Mouse (Mus musculus) neural tube, embryonic 12.5 days (tissue): ENCODE results near the gene Slc9c1. TPM values are rescaled to one million over a fixed set of nuclear protein-coding genes. Genes with fewer than 3 reads are reported as not detected.

ENCODE experiments used
- ATAC-seq: fragments of 200-750 bp; cut with Nextera tagmentation; 2 replicates; pipeline ENCODE4 v1.8.0; 2017; ENCODE audit warnings: low read depth, mild to moderate bottlenecking, moderate TSS enrichment, moderate library complexity; ENCODE audit not compliant: low FRiP score
- H3K27ac ChIP-seq: fragments of 300-500 bp; sonication (generic); 2 replicates; pipeline ENCODE4 v1.5.1; 2016
- H3K27me3 ChIP-seq: fragments of 300-500 bp; sonication (generic); replicated peaks from 2 replicates; pipeline ENCODE4 v1.6.1; 2016; ENCODE audit warnings: mild to moderate bottlenecking
- H3K36me3 ChIP-seq: fragments of 300-500 bp; sonication (generic); 2 replicates; pipeline ENCODE4 v1.6.1; 2016; ENCODE audit warnings: mild to moderate bottlenecking
- H3K4me1 ChIP-seq: fragments of 300-500 bp; sonication (generic); 2 replicates; pipeline ENCODE4 v1.6.1; 2016
- H3K4me2 ChIP-seq: fragments of 300-500 bp; sonication (generic); replicated peaks from 2 replicates; pipeline ENCODE4 v1.6.1; 2016; ENCODE audit warnings: mild to moderate bottlenecking
- H3K4me3 ChIP-seq: fragments of 300-500 bp; sonication (generic); 2 replicates; pipeline ENCODE4 v1.5.1; 2016
- H3K9ac ChIP-seq: fragments of 300-500 bp; sonication (generic); 2 replicates; pipeline ENCODE4 v1.6.1; 2016; ENCODE audit warnings: mild to moderate bottlenecking
- H3K9me3 ChIP-seq: fragments of 300-500 bp; sonication (generic); 2 replicates; pipeline ENCODE4 v1.6.1; 2016; ENCODE audit warnings: mild to moderate bottlenecking
- WGBS: fragments of 180-500 bp; shearing (Covaris S2); methylation state at CpG from one replicate; pipeline ENCODE4 v1.1.7; 2016; 5-methylcytosine and 5-hydroxymethylcytosine counted together
- polyA plus RNA-seq: library from polyadenylated mRNA; unstranded; fragments of >200 nt; fragmentation: Nextera tagmentation; extraction: Ambion mirVana; gene quantifications from 2 replicates; pipeline ENCODE4 v1.2.1, GENCODE M21; 2016

The Slc9c1 gene
- polyA plus RNA-seq, 1 experiment from 2014 or later = not detected

- Histone ChIP-seq H3K36me3 (no peaks in the 10 kb centered on the region), H3K27ac (no peak overlapping the region), H3K27me3 (no peaks in the 10 kb centered on the region), H3K9me3 (no peaks in the 10 kb centered on the region), H3K4me2 (no peak overlapping the region), H3K4me3 (no peak overlapping the region), H3K4me1 (no peaks in the 10 kb centered on the region), H3K9ac (no peak overlapping the region)
- WGBS = 36% methylated on average over 2 of the region's 2 CpGs
- no peak for ATAC-seq
Observed at GRCm38 (mm10) chr16:45582512-45582911, 47.4 kb downstream of the Slc9c1 start.

DNA sequence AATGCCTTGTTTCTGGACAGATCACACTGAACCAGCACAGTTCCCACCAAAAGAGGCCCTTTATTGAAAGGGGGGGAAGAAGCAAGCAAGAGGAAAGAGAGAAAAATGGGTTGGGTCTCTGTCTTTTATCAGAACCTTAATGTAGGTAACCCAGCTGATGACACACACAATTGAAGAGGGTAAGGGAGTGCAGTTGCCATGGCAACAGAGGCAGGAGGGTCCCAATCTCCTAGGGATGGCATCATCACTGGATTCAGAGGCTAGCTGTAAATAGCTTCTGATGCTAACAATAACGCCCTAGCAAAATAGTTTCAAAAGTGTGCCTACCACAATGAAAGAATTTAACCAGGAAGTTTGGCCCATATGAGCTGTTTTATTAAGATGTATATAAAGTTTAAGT lies 58.5 kb downstream of the Slc9c1 start:
- Histone ChIP-seq H3K4me1 (no peaks in the 10 kb centered on the region), H3K27ac (no peak overlapping the region), H3K27me3 (no peaks in the 10 kb centered on the region), H3K4me3 (no peak overlapping the region), H3K9me3 (no peaks in the 10 kb centered on the region), H3K4me2 (no peak overlapping the region), H3K36me3 (no peaks in the 10 kb centered on the region), H3K9ac (no peak overlapping the region)
- ATAC-seq = no peak
- 49% methylated on average over 1 of the region's 1 CpGs for WGBS

- ATAC-seq = no peak
- no peak overlapping the region for H3K4me3 ChIP-seq
- no peaks in the 10 kb centered on the region for H3K27me3 ChIP-seq
- H3K36me3 ChIP-seq = no peaks in the 10 kb centered on the region
- no peak overlapping the region for H3K9ac ChIP-seq
- no peak overlapping the region for H3K4me2 ChIP-seq
- no peaks in the 10 kb centered on the region for H3K9me3 ChIP-seq
- H3K27ac ChIP-seq = no peak overlapping the region
- no peaks in the 10 kb centered on the region for H3K4me1 ChIP-seq
Observed at GRCm38 (mm10) chr16:45595494-45595893, 60.4 kb downstream of the Slc9c1 start.

GRCm38 (mm10) chr16:45608481-45608954 lies 73.4 kb downstream of the Slc9c1 start:
- 54% methylated on average over 4 of the region's 4 CpGs for WGBS
- ATAC-seq = no peak
- no peak overlapping the region for H3K27ac ChIP-seq
- no peak overlapping the region for H3K9ac ChIP-seq
- no peak overlapping the region for H3K4me3 ChIP-seq
- H3K36me3 ChIP-seq = no peaks in the 10 kb centered on the region
- no peaks in the 10 kb centered on the region for H3K27me3 ChIP-seq
- H3K9me3 ChIP-seq = no peaks in the 10 kb centered on the region
- no peak overlapping the region for H3K4me2 ChIP-seq
- H3K4me1 ChIP-seq = no peaks in the 10 kb centered on the region

DNA sequence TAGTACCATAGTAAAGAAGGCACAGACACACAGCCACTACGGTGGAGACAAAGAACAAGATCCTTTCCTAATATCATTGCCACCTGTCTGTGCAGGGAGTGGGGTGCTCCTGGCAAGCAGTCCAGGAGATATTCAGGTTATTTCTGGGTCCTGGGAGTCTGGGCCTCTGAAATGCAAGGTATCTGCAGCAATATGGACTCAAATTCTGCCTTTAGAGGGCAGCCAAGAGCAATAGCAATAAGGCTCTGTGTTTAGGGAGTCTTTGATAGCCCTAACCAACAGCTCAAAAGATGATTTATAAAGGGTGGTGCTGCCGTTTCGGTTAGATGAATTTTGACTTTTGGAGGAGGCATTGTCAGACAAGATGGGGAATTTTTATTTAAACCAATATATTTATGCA lies 74.2 kb downstream of the Slc9c1 start:
- no peak overlapping the region for H3K4me2 ChIP-seq
- H3K27ac ChIP-seq = no peak overlapping the region
- no peak overlapping the region for H3K4me3 ChIP-seq
- no peaks in the 10 kb centered on the region for H3K4me1 ChIP-seq
- no peaks in the 10 kb centered on the region for H3K27me3 ChIP-seq
- H3K36me3 ChIP-seq = no peaks in the 10 kb centered on the region
- no peaks in the 10 kb centered on the region for H3K9me3 ChIP-seq
- no peak overlapping the region for H3K9ac ChIP-seq
- ATAC-seq = no peak
- WGBS = 77% methylated on average over 3 of the region's 3 CpGs

GRCm38 (mm10) chr16:45610267-45610666 lies 75.2 kb downstream of the Slc9c1 start, which contains the start of gene Gcsam:
TSS of gene Gcsam (plus strand) at chr16:45610380.
- Histone ChIP-seq H3K36me3 (no peaks in the 10 kb centered on the region), H3K27ac (no peak within 1 kb of the TSS), H3K4me2 (no peak within 1 kb of the TSS), H3K4me3 (no peak within 1 kb of the TSS), H3K4me1 (no peaks in the 10 kb centered on the region), H3K9me3 (no peaks in the 10 kb centered on the region), H3K9ac (no peak within 1 kb of the TSS), H3K27me3 (no peaks in the 10 kb centered on the region)
- no peak for ATAC-seq
- 82% methylated on average over 4 of the region's 4 CpGs for WGBS

GRCm38 (mm10) chr16:45613247-45613646 lies 78.1 kb downstream of the Slc9c1 start:
- no peaks in the 10 kb centered on the region for H3K4me1 ChIP-seq
- no peak overlapping the region for H3K27ac ChIP-seq
- no peak overlapping the region for H3K4me2 ChIP-seq
- no peaks in the 10 kb centered on the region for H3K36me3 ChIP-seq
- H3K4me3 ChIP-seq = no peak overlapping the region
- WGBS = 70% methylated on average over 2 of the region's 2 CpGs
- H3K9ac ChIP-seq = no peak overlapping the region
- no peak for ATAC-seq
- H3K27me3 ChIP-seq = no peaks in the 10 kb centered on the region
- no peaks in the 10 kb centered on the region for H3K9me3 ChIP-seq

DNA sequence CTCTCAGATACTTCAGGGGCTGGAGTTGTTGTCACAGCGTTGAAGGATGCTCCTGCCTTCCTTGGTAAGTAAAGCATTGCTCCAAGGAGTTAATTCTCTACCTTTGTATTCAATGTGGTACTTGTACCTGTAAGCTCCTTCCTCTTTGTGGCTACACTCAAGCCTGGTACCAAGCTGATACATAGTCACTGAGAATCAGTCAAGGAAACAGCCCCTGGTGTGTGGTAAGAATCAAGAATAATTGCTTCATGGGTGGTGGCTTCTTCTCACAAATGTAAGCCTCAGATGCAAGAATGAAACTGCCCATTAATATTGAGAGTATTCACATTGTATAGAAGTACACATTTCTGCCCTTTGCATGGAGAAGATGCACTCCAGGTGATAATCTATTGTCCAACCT lies 80.8 kb downstream of the Slc9c1 start:
- H3K4me3 ChIP-seq = no peak overlapping the region

GRCm38 (mm10) chr16:45619751-45620375 lies 84.8 kb downstream of the Slc9c1 start:
- Histone ChIP-seq H3K9ac (no peak overlapping the region), H3K9me3 (no peaks in the 10 kb centered on the region), H3K36me3 (no peaks in the 10 kb centered on the region), H3K27me3 (no peaks in the 10 kb centered on the region), H3K27ac (no peak overlapping the region), H3K4me1 (no peaks in the 10 kb centered on the region), H3K4me2 (no peak overlapping the region), H3K4me3 (no peak overlapping the region)
- ATAC-seq = no peak
- WGBS = 78% methylated on average over 8 of the region's 8 CpGs

More for the DNA sequence above, 80.8 kb downstream of the Slc9c1 start:
- no peak for ATAC-seq
- Histone ChIP-seq H3K9me3 (no peaks in the 10 kb centered on the region), H3K36me3 (no peaks in the 10 kb centered on the region), H3K27me3 (no peaks in the 10 kb centered on the region), H3K4me1 (no peaks in the 10 kb centered on the region), H3K27ac (no peak overlapping the region), H3K4me2 (no peak overlapping the region), H3K9ac (no peak overlapping the region)
- 88% methylated on average over 1 of the region's 1 CpGs for WGBS

DNA sequence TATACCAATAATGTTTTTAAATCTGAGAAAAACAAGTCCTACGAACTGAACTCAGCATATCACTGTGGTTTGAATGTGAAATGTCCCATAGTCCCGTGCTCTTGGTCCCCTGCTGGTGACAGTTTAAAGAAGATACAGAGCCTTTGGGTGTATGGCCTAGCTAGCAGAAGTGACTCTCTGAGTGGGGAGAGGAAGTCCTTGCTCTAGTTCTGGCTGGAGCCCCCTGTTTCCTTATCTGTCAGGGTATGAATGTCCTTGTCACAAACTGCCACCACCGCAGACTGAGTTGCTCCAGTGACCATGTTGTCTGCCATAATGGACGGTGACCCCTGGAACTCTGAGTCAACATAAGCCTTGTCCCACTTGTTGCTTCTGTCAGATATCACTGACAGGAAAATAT lies 88.1 kb downstream of the Slc9c1 start:
- Histone ChIP-seq H3K27me3 (no peaks in the 10 kb centered on the region), H3K36me3 (no peaks in the 10 kb centered on the region), H3K9me3 (no peaks in the 10 kb centered on the region), H3K27ac (no peak overlapping the region), H3K9ac (no peak overlapping the region), H3K4me1 (no peaks in the 10 kb centered on the region), H3K4me3 (no peak overlapping the region), H3K4me2 (no peak overlapping the region)
- WGBS = 97% methylated on average over 4 of the region's 4 CpGs
- ATAC-seq = no peak

DNA sequence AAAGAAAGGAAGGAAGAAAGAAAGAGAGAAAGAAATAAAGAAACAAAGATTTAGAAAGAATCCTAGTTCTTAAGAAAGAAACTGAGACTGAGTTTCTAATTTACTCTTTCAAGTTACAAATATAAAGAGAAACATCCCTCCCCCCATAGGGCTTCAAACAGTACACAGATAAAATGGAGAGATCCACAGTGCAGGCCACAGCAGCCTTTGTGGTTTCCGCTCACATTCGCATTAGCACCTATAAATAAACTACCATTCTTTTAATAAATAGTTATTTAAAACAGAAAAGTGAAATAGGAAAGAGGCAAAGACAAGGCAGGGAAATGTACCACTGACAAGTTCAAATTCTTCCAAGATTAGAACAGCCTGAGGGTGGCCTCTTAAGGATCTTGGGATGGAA lies 89.7 kb downstream of the Slc9c1 start:
- WGBS = 92% methylated on average over 2 of the region's 2 CpGs
- no peaks in the 10 kb centered on the region for H3K36me3 ChIP-seq

GRCm38 (mm10) chr16:45625342-45625741 lies 90.2 kb downstream of the Slc9c1 start:
- Histone ChIP-seq H3K27ac (no peak overlapping the region), H3K9me3 (no peaks in the 10 kb centered on the region), H3K4me3 (no peak overlapping the region), H3K27me3 (no peaks in the 10 kb centered on the region), H3K36me3 (no peaks in the 10 kb centered on the region), H3K9ac (no peak overlapping the region), H3K4me1 (no peaks in the 10 kb centered on the region), H3K4me2 (no peak overlapping the region)
- no peak for ATAC-seq
- WGBS = 85% methylated on average over 2 of the region's 2 CpGs

More for the DNA sequence above, 89.7 kb downstream of the Slc9c1 start:
- H3K9ac ChIP-seq = no peak overlapping the region
- no peak overlapping the region for H3K27ac ChIP-seq
- no peaks in the 10 kb centered on the region for H3K9me3 ChIP-seq
- no peak for ATAC-seq
- H3K4me1 ChIP-seq = no peaks in the 10 kb centered on the region
- H3K4me2 ChIP-seq = no peak overlapping the region
- no peak overlapping the region for H3K4me3 ChIP-seq
- H3K27me3 ChIP-seq = no peaks in the 10 kb centered on the region

- no peaks in the 10 kb centered on the region for H3K27me3 ChIP-seq
- H3K4me3 ChIP-seq = no peak overlapping the region
- H3K27ac ChIP-seq = no peak overlapping the region
- no peaks in the 10 kb centered on the region for H3K9me3 ChIP-seq
- no peaks in the 10 kb centered on the region for H3K4me1 ChIP-seq
- no peak overlapping the region for H3K4me2 ChIP-seq
- 81% methylated on average over 8 of the region's 8 CpGs for WGBS
- no peak overlapping the region for H3K9ac ChIP-seq
- ATAC-seq = peak; percentile 29; the same call in 1 of the 2 replicates
- H3K36me3 ChIP-seq = no peaks in the 10 kb centered on the region
Observed at GRCm38 (mm10) chr16:45629497-45630105, 94.5 kb downstream of the Slc9c1 start.
